Mouse (Mus musculus): ENCODE data around the gene Pnma1. TPM values are rescaled to one million over a fixed set of nuclear protein-coding genes. Genes with fewer than 3 reads are reported as not detected.

Gene Pnma1
- polyA plus RNA-seq, 1 experiment from 2014 or later: 3.8 TPM

GRCm38 (mm10) chr12:84176126-84176769, 28.0 kb upstream of the Pnma1 start:
- ATAC-seq (ENCODE audit: low FRiP score): peak; percentile 28
- peak overlapping the region; percentile 93 for H3K27ac ChIP-seq
- H3K9me3 ChIP-seq: no peaks in the 10 kb centered on the region
- H3K4me3 ChIP-seq: peak overlapping the region; percentile 43
- peaks cover 26% of the 10 kb centered on the region for H3K36me3 ChIP-seq
- no peaks in the 10 kb centered on the region for H3K27me3 ChIP-seq
- peaks cover 76% of the 10 kb centered on the region for H3K4me1 ChIP-seq (replicated peaks)
- H3K9ac ChIP-seq: peak overlapping the region; percentile 77
- WGBS: 6% methylated on average over 11 of the region's 13 CpGs
- peak overlapping the region; percentile 71 for H3K4me2 ChIP-seq

- WGBS: 1% methylated on average over 20 of the region's 20 CpGs
- Histone ChIP-seq H3K9ac (peak overlapping the region; percentile 77), H3K4me3 (peak overlapping the region; percentile 43), H3K36me3 (peaks cover 29% of the 10 kb centered on the region), H3K4me2 (peak overlapping the region; percentile 71), H3K27me3 (no peaks in the 10 kb centered on the region), H3K4me1 (replicated peaks) (peaks cover 70% of the 10 kb centered on the region), H3K9me3 (no peaks in the 10 kb centered on the region), H3K27ac (peak overlapping the region; percentile 93)
- ATAC-seq (ENCODE audit: low FRiP score): peak; percentile 80
Measured at GRCm38 (mm10) chr12:84175659-84176061, 27.4 kb upstream of the Pnma1 start.

GRCm38 (mm10) chr12:84174871-84175270, 26.6 kb upstream of the Pnma1 start:
- Histone ChIP-seq H3K9me3 (no peaks in the 10 kb centered on the region), H3K9ac (0 out of 2 replicates have a peak overlapping the region, but pooled peaks have one; percentile 77), H3K4me1 (replicated peaks) (peaks cover 62% of the 10 kb centered on the region), H3K4me2 (peak overlapping the region; percentile 71), H3K27ac (no peak overlapping the region), H3K4me3 (no peak overlapping the region), H3K36me3 (peaks cover 29% of the 10 kb centered on the region), H3K27me3 (no peaks in the 10 kb centered on the region)
- ATAC-seq (ENCODE audit: low FRiP score): no peak
- 88% methylated on average over 6 of the region's 6 CpGs for WGBS

GRCm38 (mm10) chr12:84174190-84174811, 26.0 kb upstream of the Pnma1 start:
- 77% methylated on average over 9 of the region's 9 CpGs for WGBS
- no peaks in the 10 kb centered on the region for H3K9me3 ChIP-seq
- no peak overlapping the region for H3K27ac ChIP-seq
- no peak overlapping the region; the same call in 1 of the 2 replicates for H3K9ac ChIP-seq
- H3K4me3 ChIP-seq: no peak overlapping the region
- peaks cover 29% of the 10 kb centered on the region for H3K36me3 ChIP-seq
- H3K4me2 ChIP-seq: no peak overlapping the region
- no peak for ATAC-seq (ENCODE audit: low FRiP score)
- peaks cover 58% of the 10 kb centered on the region for H3K4me1 ChIP-seq (replicated peaks)
- H3K27me3 ChIP-seq: no peaks in the 10 kb centered on the region

GRCm38 (mm10) chr12:84173309-84173915, 25.1 kb upstream of the Pnma1 start:
- Histone ChIP-seq H3K27me3 (no peaks in the 10 kb centered on the region), H3K27ac (no peak overlapping the region), H3K36me3 (peaks cover 29% of the 10 kb centered on the region), H3K9me3 (no peaks in the 10 kb centered on the region), H3K9ac (no peak overlapping the region), H3K4me1 (replicated peaks) (peaks cover 50% of the 10 kb centered on the region), H3K4me3 (no peak overlapping the region), H3K4me2 (no peak overlapping the region)
- 95% methylated on average over 13 of the region's 13 CpGs for WGBS
- no peak for ATAC-seq (ENCODE audit: low FRiP score)

GRCm38 (mm10) chr12:84172862-84173261, 24.6 kb upstream of the Pnma1 start:
- Histone ChIP-seq H3K4me3 (no peak overlapping the region), H3K27me3 (no peaks in the 10 kb centered on the region), H3K36me3 (peaks cover 29% of the 10 kb centered on the region), H3K9ac (peak overlapping the region; percentile 24; the same call in 1 of the 2 replicates), H3K4me2 (no peak overlapping the region), H3K9me3 (no peaks in the 10 kb centered on the region), H3K27ac (no peak overlapping the region), H3K4me1 (replicated peaks) (peaks cover 44% of the 10 kb centered on the region)
- 91% methylated on average over 17 of the region's 17 CpGs for WGBS
- ATAC-seq (ENCODE audit: low FRiP score): no peak

- ATAC-seq (ENCODE audit: low FRiP score): no peak
- Histone ChIP-seq H3K27ac (no peak overlapping the region), H3K36me3 (peaks cover 29% of the 10 kb centered on the region), H3K4me3 (no peak overlapping the region), H3K27me3 (no peaks in the 10 kb centered on the region), H3K9ac (no peak overlapping the region), H3K4me2 (no peak overlapping the region), H3K4me1 (replicated peaks) (peaks cover 38% of the 10 kb centered on the region), H3K9me3 (no peaks in the 10 kb centered on the region)
- 96% methylated on average over 3 of the region's 3 CpGs for WGBS
Measured at GRCm38 (mm10) chr12:84172216-84172615, 23.9 kb upstream of the Pnma1 start.

- ATAC-seq (ENCODE audit: low FRiP score): no peak
- no peaks in the 10 kb centered on the region for H3K27me3 ChIP-seq
- H3K27ac ChIP-seq: no peak overlapping the region
- no peak overlapping the region for H3K4me2 ChIP-seq
- no peak overlapping the region for H3K4me3 ChIP-seq
- H3K9me3 ChIP-seq: no peaks in the 10 kb centered on the region
- 95% methylated on average over 10 of the region's 10 CpGs for whole genome bisulfite sequencing
- no peak overlapping the region for H3K9ac ChIP-seq
- H3K4me1 ChIP-seq (replicated peaks): peaks cover 25% of the 10 kb centered on the region
- H3K36me3 ChIP-seq: peaks cover 29% of the 10 kb centered on the region
Measured at GRCm38 (mm10) chr12:84170610-84171009, 22.3 kb upstream of the Pnma1 start.

- Histone ChIP-seq H3K9me3 (no peaks in the 10 kb centered on the region), H3K4me3 (no peak overlapping the region), H3K9ac (no peak overlapping the region), H3K4me1 (replicated peaks) (0 out of 2 replicates have a peak, but pooled peaks cover 5% of the 10 kb centered on the region), H3K4me2 (no peak overlapping the region), H3K36me3 (peaks cover 4% of the 10 kb centered on the region; the same call in 1 of the 2 replicates), H3K27ac (no peak overlapping the region), H3K27me3 (no peaks in the 10 kb centered on the region)
- 72% methylated on average over 8 of the region's 8 CpGs for WGBS
- no peak for ATAC-seq (ENCODE audit: low FRiP score)
Measured at GRCm38 (mm10) chr12:84165631-84166373, 17.5 kb upstream of the Pnma1 start.

- Histone ChIP-seq H3K9me3 (no peaks in the 10 kb centered on the region), H3K36me3 (peaks cover 24% of the 10 kb centered on the region), H3K4me1 (replicated peaks) (0 out of 2 replicates have a peak, but pooled peaks cover 5% of the 10 kb centered on the region), H3K27me3 (no peaks in the 10 kb centered on the region), H3K4me3 (no peak overlapping the region), H3K4me2 (no peak overlapping the region), H3K27ac (no peak overlapping the region), H3K9ac (no peak overlapping the region)
- WGBS: 69% methylated on average over 11 of the region's 11 CpGs
- ATAC-seq (ENCODE audit: low FRiP score): no peak
Measured at GRCm38 (mm10) chr12:84163586-84164110, 15.4 kb upstream of the Pnma1 start.

- Histone ChIP-seq H3K4me3 (no peak overlapping the region), H3K36me3 (peaks cover 28% of the 10 kb centered on the region), H3K27me3 (no peaks in the 10 kb centered on the region), H3K4me2 (no peak overlapping the region), H3K4me1 (replicated peaks) (0 out of 2 replicates have a peak, but pooled peaks cover 5% of the 10 kb centered on the region), H3K27ac (no peak overlapping the region), H3K9ac (no peak overlapping the region), H3K9me3 (no peaks in the 10 kb centered on the region)
- WGBS: 88% methylated on average over 9 of the region's 9 CpGs
- ATAC-seq (ENCODE audit: low FRiP score): no peak
Measured at GRCm38 (mm10) chr12:84163133-84163532, 14.8 kb upstream of the Pnma1 start.

All from hindbrain, embryonic 13.5 days (tissue).